Mouse (Mus musculus) neutrophil, adult 65 days (primary cell): ENCODE results near the gene Olfr1110. TPM values are rescaled to one million over a fixed set of nuclear protein-coding genes. Genes with fewer than 3 reads are reported as not detected.

ENCODE experiments used
- total RNA-seq: library from RNA; stranded (reverse); gene quantifications from 2 replicates; pipeline ENCODE4 v1.2.4, GENCODE M21; 2023

Olfr1110 gene
- total RNA-seq = not detected in 2 replicates

GRCm38 (mm10) chr2:87140200-87140599 is at the start of gene Olfr1110:
Olfr1110 (minus strand) TSS chr2:87140300.

GRCm38 (mm10) chr2:87187498-87187897 is 47.4 kb upstream of the Olfr1110 start, which contains the start of gene Olfr1112:
Olfr1112 (plus strand) TSS chr2:87187798.

GRCm38 (mm10) chr2:87152524-87152923 is 12.4 kb upstream of the Olfr1110 start, which contains the start of gene Olfr1111:
Olfr1111 (minus strand) TSS chr2:87152624.

GRCm38 (mm10) chr2:87114467-87114866 is 25.6 kb downstream of the Olfr1110 start, which contains the start of gene Olfr259:
Olfr259 (minus strand) TSS chr2:87114567.

GRCm38 (mm10) chr2:87095908-87096307 is 44.2 kb downstream of the Olfr1110 start, which contains the start of gene Olfr1109:
Olfr1109 (minus strand) TSS chr2:87096008.

Other genes with a start within 250 kb of the Olfr1110 start
- not detected in 2 replicates for gene Olfr1097, start 248.1 kb downstream of the Olfr1110 start, total RNA-seq
- not detected in 2 replicates for gene Olfr1098, start 215.8 kb downstream of the Olfr1110 start, total RNA-seq
- not detected in 2 replicates for gene Olfr1099, start 179.6 kb downstream of the Olfr1110 start, total RNA-seq
- gene Olfr1100, start 160.3 kb downstream of the Olfr1110 start, total RNA-seq = not detected in 2 replicates
- not detected in 2 replicates for gene Olfr1101, start 149.1 kb downstream of the Olfr1110 start, total RNA-seq
- gene Olfr1102, start 141.9 kb downstream of the Olfr1110 start, total RNA-seq = not detected in 2 replicates
- gene Olfr1104, start 113.2 kb downstream of the Olfr1110 start, total RNA-seq = not detected in 2 replicates
- not detected in 2 replicates for gene Olfr1105, start 103.8 kb downstream of the Olfr1110 start, total RNA-seq
- not detected in 2 replicates for gene Olfr1106, start 88.0 kb downstream of the Olfr1110 start, total RNA-seq
- not detected in 2 replicates for gene Olfr1107, start 64.5 kb downstream of the Olfr1110 start, total RNA-seq
- gene Olfr1109, start 44.3 kb downstream of the Olfr1110 start, total RNA-seq = not detected in 2 replicates
- not detected in 2 replicates for gene Olfr259, start 25.7 kb downstream of the Olfr1110 start, total RNA-seq
- gene Olfr1111, start 12.3 kb upstream of the Olfr1110 start, total RNA-seq = not detected in 2 replicates
- gene Olfr1112, start 47.5 kb upstream of the Olfr1110 start, total RNA-seq = not detected in 2 replicates
- gene Olfr1113, start 68.7 kb upstream of the Olfr1110 start, total RNA-seq = not detected in 2 replicates
- not detected in 2 replicates for gene Olfr1115, start 107.7 kb upstream of the Olfr1110 start, total RNA-seq
- not detected in 2 replicates for gene Olfr1116, start 127.2 kb upstream of the Olfr1110 start, total RNA-seq
- gene Olfr1118, start 167.3 kb upstream of the Olfr1110 start, total RNA-seq = not detected in 2 replicates
- gene Olfr1120, start 214.5 kb upstream of the Olfr1110 start, total RNA-seq = not detected in 2 replicates
- gene Olfr1121, start 229.6 kb upstream of the Olfr1110 start, total RNA-seq = not detected in 2 replicates
- gene Olfr1122, start 245.5 kb upstream of the Olfr1110 start, total RNA-seq = 0.07 TPM in 1 of 2 replicates, not detected in the other